Mouse (Mus musculus): ENCODE data around the gene B3gntl1. TPM values are rescaled to one million over a fixed set of nuclear protein-coding genes. Genes with fewer than 3 reads are reported as not detected.

The B3gntl1 gene
- total RNA-seq, 2 experiments from 2014 or later: 6.9 to 7.0 TPM

GRCm38 (mm10) chr11:121601422-121601821 is 71.5 kb downstream of the B3gntl1 start:
- DNase-seq (ENCODE audit: extremely low spot score in 1 of 2, low spot score in 2 of 2): no peak
- intact Hi-C loops (cut with DNase I): no loop called here

DNA sequence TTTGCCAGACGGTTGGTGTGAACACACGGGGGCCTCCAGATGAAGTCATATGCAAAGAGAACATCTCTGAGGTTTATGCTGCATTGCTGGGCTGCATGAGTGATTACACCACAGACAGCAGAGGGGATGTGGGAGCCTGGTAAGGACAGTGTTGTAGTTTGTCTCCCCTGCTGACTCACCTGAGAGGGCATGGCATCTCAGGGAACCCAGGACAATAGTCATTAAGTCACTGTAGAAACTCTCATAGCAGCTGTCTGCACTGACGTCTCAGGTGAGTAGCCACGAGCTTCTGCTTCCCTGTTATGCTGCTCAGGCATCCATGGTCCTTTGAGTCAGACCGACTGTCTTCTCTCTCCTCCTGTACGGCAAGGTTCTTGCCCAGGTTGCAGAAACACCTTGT is 75.7 kb downstream of the B3gntl1 start:
- no peak for DNase-seq (ENCODE audit: extremely low spot score in 1 of 2, low spot score in 2 of 2)
- intact Hi-C loops (cut with DNase I): no loop called here

DNA sequence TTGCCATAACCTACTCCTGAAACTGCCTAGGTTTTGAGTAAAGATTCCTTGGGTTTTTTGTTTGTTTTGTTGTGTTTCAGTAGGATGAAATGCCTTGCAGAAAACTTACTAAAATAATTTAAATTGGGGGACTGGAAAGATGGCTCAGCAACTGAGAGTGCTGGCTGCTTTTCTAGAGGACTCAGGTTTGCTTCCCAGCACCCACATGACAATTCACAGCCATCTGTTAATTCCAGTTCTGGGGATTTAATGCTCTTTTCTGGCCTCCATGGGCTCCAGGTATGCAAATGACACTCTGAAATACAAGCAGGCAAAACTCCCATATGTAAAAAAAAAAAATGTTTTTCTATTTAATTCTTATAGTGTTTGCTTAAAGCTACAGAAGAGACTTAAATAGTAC is 91.1 kb downstream of the B3gntl1 start:
- peak in 1 of 2 experiments; percentile 16 for DNase-seq (ENCODE audit: extremely low spot score in 1 of 2, low spot score in 2 of 2)
- intact Hi-C loops (cut with DNase I): no loop called here

Other genes starting within 250 kb of the B3gntl1 start
- gene Fn3k, start 238.2 kb downstream of the B3gntl1 start, total RNA-seq (2021): 10 to 100 TPM; 16.0 to 19.0 TPM
- 10 to 100 TPM; 57.4 to 57.9 TPM for gene Tbcd, start 221.2 kb downstream of the B3gntl1 start, total RNA-seq (2021)
- gene Zfp750, start 153.8 kb downstream of the B3gntl1 start, total RNA-seq (2021): not detected
- gene Metrnl, start 28.4 kb upstream of the B3gntl1 start, total RNA-seq (2021): 1 to 10 TPM; 5.4 to 9.2 TPM
- not detected for gene Ptchd3, start 157.1 kb upstream of the B3gntl1 start, total RNA-seq (2021)

Data from left cerebral cortex, postnatal 10 days (tissue).